Mouse (Mus musculus) neutrophil, adult 59 days (primary cell): ENCODE data around the gene Gpha2. TPM values are rescaled to one million over a fixed set of nuclear protein-coding genes. Genes with fewer than 3 reads are reported as not detected.

Experiments
- total RNA-seq, 2 experiments: library from RNA; stranded (reverse); gene quantifications; 1 replicate in 1 of 2; 2 replicates in 1 of 2; pipeline ENCODE4 v1.2.4; 2023

Gene Gpha2
- not detected for total RNA-seq

GRCm38 (mm10) chr19:6226135-6226534 lies at the start of gene Gpha2:
Gene Gpha2 (plus strand): TSS chr19:6226380.

GRCm38 (mm10) chr19:6184131-6184530 lies 42.0 kb upstream of the Gpha2 start, which contains the start of gene Majin:
Gene Majin (plus strand): TSS chr19:6184388.

GRCm38 (mm10) chr19:6235084-6236052 lies 9.2 kb downstream of the Gpha2 start, which contains the start of gene Ppp2r5b:
Gene Ppp2r5b (minus strand): TSS chr19:6235872.

GRCm38 (mm10) chr19:6241274-6242107 lies 15.3 kb downstream of the Gpha2 start, which contains the start of gene Atg2a:
Gene Atg2a (plus strand): TSS chr19:6241668.

GRCm38 (mm10) chr19:6276426-6277421 lies 50.5 kb downstream of the Gpha2 start, which contains the start of gene Ehd1:
Gene Ehd1 (plus strand): TSS chr19:6276725.

Other genes starting within 250 kb of the Gpha2 start
- 1 to 10 TPM; 2.0 to 2.5 TPM for gene Slc22a20, start 240.2 kb upstream of the Gpha2 start, total RNA-seq
- gene Capn1, start 210.5 kb upstream of the Gpha2 start, total RNA-seq = 100 to 1,000 TPM; 247 to 265 TPM
- 10 to 100 TPM; 45.6 to 51.2 TPM for gene Syvn1, start 179.8 kb upstream of the Gpha2 start, total RNA-seq
- gene Mrpl49, start 168.6 kb upstream of the Gpha2 start, total RNA-seq = 10 to 100 TPM; 15.8 to 16.7 TPM
- gene Fau, start 168.5 kb upstream of the Gpha2 start, total RNA-seq = 1,000 to 10,000 TPM; 1,540 to 1,651 TPM
- gene Znhit2, start 165.2 kb upstream of the Gpha2 start, total RNA-seq = 10 to 100 TPM; 11.2 to 11.7 TPM
- 1 to 10 TPM; 9.6 to 9.7 TPM for gene Tm7sf2, start 158.0 kb upstream of the Gpha2 start, total RNA-seq
- 10 to 100 TPM; 70.3 to 87.1 TPM for gene Vps51, start 149.1 kb upstream of the Gpha2 start, total RNA-seq
- not detected for gene Tmem262, start 146.3 kb upstream of the Gpha2 start, total RNA-seq
- gene Gm28374, start 144.1 kb upstream of the Gpha2 start, total RNA-seq = under 1 TPM in 1 of 2 experiments, not detected in 1; 0.71 TPM
- gene Zfpl1, start 141.4 kb upstream of the Gpha2 start, total RNA-seq = 10 to 100 TPM; 38.5 to 39.7 TPM
- gene Cdca5, start 141.4 kb upstream of the Gpha2 start, total RNA-seq = 10 to 100 TPM; 26.1 to 30.9 TPM
- 1 to 10 TPM; 1.1 to 1.9 TPM for gene AC131692.1, start 132.0 kb upstream of the Gpha2 start, total RNA-seq
- gene Naaladl1, start 120.6 kb upstream of the Gpha2 start, total RNA-seq = under 1 TPM; 0.49 to 0.60 TPM
- 1 to 10 TPM; 5.2 to 6.0 TPM for gene Sac3d1, start 107.7 kb upstream of the Gpha2 start, total RNA-seq
- gene Snx15, start 98.1 kb upstream of the Gpha2 start, total RNA-seq = 10 to 100 TPM; 13.6 to 17.3 TPM
- under 1 TPM in 1 of 2 experiments, not detected in 1; 0.42 TPM for gene Batf2, start 85.4 kb upstream of the Gpha2 start, total RNA-seq
- gene Arl2, start 84.8 kb upstream of the Gpha2 start, total RNA-seq = 10 to 100 TPM; 11.0 to 12.8 TPM
- gene Majin, start 42.0 kb upstream of the Gpha2 start, total RNA-seq = not detected
- 10 to 100 TPM; 14.6 to 20.9 TPM for gene Ppp2r5b, start 9.5 kb downstream of the Gpha2 start, total RNA-seq
- 100 to 1,000 TPM; 186 to 206 TPM for gene Atg2a, start 15.3 kb downstream of the Gpha2 start, total RNA-seq
- gene Ehd1, start 50.3 kb downstream of the Gpha2 start, total RNA-seq = 100 to 1,000 TPM; 224 to 254 TPM
- gene Cdc42bpg, start 80.1 kb downstream of the Gpha2 start, total RNA-seq = 10 to 100 TPM; 10.1 to 13.7 TPM
- gene Men1, start 108.6 kb downstream of the Gpha2 start, total RNA-seq = 10 to 100 TPM; 20.2 to 21.2 TPM
- 100 to 1,000 TPM; 393 to 423 TPM for gene Map4k2, start 114.8 kb downstream of the Gpha2 start, total RNA-seq
- 100 to 1,000 TPM; 481 to 491 TPM for gene Sf1, start 137.3 kb downstream of the Gpha2 start, total RNA-seq
- gene Pygm, start 158.0 kb downstream of the Gpha2 start, total RNA-seq = 1 to 10 TPM; 4.8 to 7.8 TPM
- 100 to 1,000 TPM; 442 to 453 TPM for gene Rasgrp2, start 173.0 kb downstream of the Gpha2 start, total RNA-seq
- under 1 TPM; 0.18 to 0.71 TPM for gene Nrxn2, start 192.4 kb downstream of the Gpha2 start, total RNA-seq